19 mouse cellular contexts compared by ENCODE assay signal in the genomic region with DNA sequence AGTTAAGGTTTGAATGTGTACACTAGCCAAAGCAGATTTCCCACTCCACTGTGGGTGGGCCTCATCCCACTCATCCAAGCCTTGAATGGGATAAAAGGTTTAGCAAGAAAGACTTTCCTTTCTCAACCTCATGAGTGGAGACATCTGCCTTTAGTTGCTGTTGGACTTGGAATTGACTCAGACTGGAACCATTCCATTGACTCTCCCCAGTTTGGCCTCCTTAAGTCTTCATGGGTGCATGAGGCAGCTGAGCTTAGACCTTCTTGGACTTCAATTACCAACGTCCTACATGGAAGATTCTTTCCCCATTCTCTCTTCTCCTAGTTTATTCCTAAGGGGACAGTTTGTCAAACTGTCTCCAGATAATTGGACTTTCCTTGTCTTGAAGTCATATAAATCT.
DNase-seq lines count a peak whose midpoint lies in the region; ATAC-seq and TF ChIP-seq lines count a peak whose summit lies in the region.
"Had no signal": no experiment of that assay in that cellular context is flagged by ENCODE, and none has a peak within 500 bp of the region (broad histone marks: within the 10 kb centered on the region; RNA-seq: fewer than 3 reads in every experiment).

No protein-coding gene starts in this region.

- H3K9ac ChIP-seq in kidney, postnatal 0 days (ENCODE audit: low read depth, low read length), result no peak overlapping the region
- no peak overlapping the region for H3K9ac ChIP-seq in stomach, embryonic 15.5 days
- H3K9ac ChIP-seq: heart, embryonic 12.5 days had no signal

- TF ChIP-seq POLR2A in kidney, adult 2 months (IDR thresholded peaks at IDR 0.05; ENCODE audit: low read depth, low read length), result no peak

- no peak overlapping the region for H3K4me3 ChIP-seq in kidney, postnatal 0 days (replicated peaks; ENCODE audit: low read depth, low read length)
- H3K4me3 ChIP-seq in kidney, adult 2 months (ENCODE audit: insufficient read depth, low read depth, low read length), result no peak overlapping the region
- no peak overlapping the region for H3K4me3 ChIP-seq in stomach, embryonic 15.5 days (replicated peaks)
- H3K4me3 ChIP-seq: embryonic facial prominence, embryonic 10.5 days; erythroblast, embryonic 14.5 days; forebrain, embryonic 10.5 days; gastrocnemius, adult 2 months; heart, embryonic 12.5 days; hindbrain, embryonic 10.5 days had no signal

- H3K4me2 ChIP-seq in kidney, postnatal 0 days (ENCODE audit: low read length), result no peak overlapping the region
- no peak overlapping the region for H3K4me2 ChIP-seq in stomach, embryonic 15.5 days
- H3K4me2 ChIP-seq: heart, embryonic 12.5 days had no signal

- ATAC-seq in kidney, postnatal 0 days (replicated peaks; ENCODE audit: low FRiP score, low read depth), result no peak
- ATAC-seq in stomach, embryonic 15.5 days (ENCODE audit: insufficient read depth, low FRiP score, low read depth), result peak; percentile 35; the same call in 1 of the 2 replicates
- no peak for ATAC-seq in erythroblast, adult 5-6 weeks (replicated peaks; ENCODE audit: low FRiP score, poor library complexity, severe bottlenecking)
- ATAC-seq: forebrain, embryonic 14.5 days had no signal

- H3K36me3 ChIP-seq in kidney, postnatal 0 days (ENCODE audit: insufficient read depth, low read length), result no peaks in the 10 kb centered on the region
- no peaks in the 10 kb centered on the region for H3K36me3 ChIP-seq in kidney, adult 2 months (ENCODE audit: control insufficient read depth, insufficient read depth, low read length)
- H3K36me3 ChIP-seq in stomach, embryonic 15.5 days, result no peaks in the 10 kb centered on the region
- H3K36me3 ChIP-seq: embryonic facial prominence, embryonic 10.5 days; forebrain, embryonic 10.5 days; heart, embryonic 12.5 days; hindbrain, embryonic 10.5 days had no signal

- H3K27me3 ChIP-seq in kidney, postnatal 0 days (ENCODE audit: insufficient read depth, low read length), result no peaks in the 10 kb centered on the region
- H3K27me3 ChIP-seq in kidney, adult 2 months (replicated peaks; ENCODE audit: control insufficient read depth, insufficient read depth, low read length), result no peaks in the 10 kb centered on the region
- H3K27me3 ChIP-seq in stomach, embryonic 15.5 days (replicated peaks), result no peaks in the 10 kb centered on the region
- H3K27me3 ChIP-seq: CH12.LX; heart, embryonic 12.5 days had no signal

- peak; percentile 78 for DNase-seq in kidney, postnatal 0 days (ENCODE audit: low spot score)
- no peak for DNase-seq in kidney, adult 2 months
- peak; percentile 16 for DNase-seq in lung, postnatal 10 days
- DNase-seq in lung, adult 18-20 months, result no peak
- DNase-seq: adrenal gland, adult 8-10 months; adrenal gland, postnatal 36 days; cerebellum, adult 2 months; cerebellum, postnatal 10 days; gastrocnemius, adult 2 months; gastrocnemius, postnatal 25 days had no signal

- H3K4me1 ChIP-seq in kidney, postnatal 0 days (replicated peaks; ENCODE audit: insufficient read depth, low read length), result no peaks in the 10 kb centered on the region
- no peaks in the 10 kb centered on the region for H3K4me1 ChIP-seq in kidney, adult 2 months (ENCODE audit: control insufficient read depth, insufficient read depth, low read length)
- no peaks in the 10 kb centered on the region for H3K4me1 ChIP-seq in stomach, embryonic 15.5 days
- H3K4me1 ChIP-seq: embryonic facial prominence, embryonic 10.5 days; forebrain, embryonic 10.5 days; heart, embryonic 12.5 days; hindbrain, embryonic 10.5 days had no signal

- WGBS in kidney, postnatal 0 days, result 32% methylated on average over 1 of the region's 1 CpGs
- WGBS in kidney, adult 2 months, result 46% methylated on average over 1 of the region's 1 CpGs
- 41% methylated on average over 1 of the region's 1 CpGs for WGBS in stomach, embryonic 15.5 days

- H3K27ac ChIP-seq in kidney, postnatal 0 days, result peak overlapping the region; percentile 19; the same call in 1 of the 2 replicates
- no peak overlapping the region for H3K27ac ChIP-seq in kidney, adult 2 months (ENCODE audit: insufficient read depth, low read depth, low read length)
- no peak overlapping the region for H3K27ac ChIP-seq in stomach, embryonic 15.5 days
- H3K27ac ChIP-seq: embryonic facial prominence, embryonic 10.5 days; forebrain, embryonic 10.5 days; gastrocnemius, adult 2 months; hindbrain, embryonic 10.5 days had no signal

- no peaks in the 10 kb centered on the region for H3K9me3 ChIP-seq in kidney, postnatal 0 days (replicated peaks; ENCODE audit: low read length)
- H3K9me3 ChIP-seq in stomach, embryonic 15.5 days, result no peaks in the 10 kb centered on the region
- H3K9me3 ChIP-seq: embryonic facial prominence, embryonic 10.5 days; forebrain, embryonic 10.5 days; heart, embryonic 12.5 days; hindbrain, embryonic 10.5 days had no signal

- TF ChIP-seq CTCF in kidney, postnatal 0 days (IDR thresholded peaks at IDR 0.05; ENCODE audit: low read depth), result no peak
- TF ChIP-seq CTCF in kidney, adult 2 months (conservative IDR thresholded peaks at IDR 0.05; ENCODE audit: insufficient read depth, insufficient read length, low read depth, low read length), result no peak

Comparison
In these comparisons a context has a peak if more than half of its experiments do, and no peak if none do; other contexts are left out.
1. DNase-seq: peak in kidney, postnatal 0 days (single experiment) and lung, postnatal 10 days (single experiment); none in kidney, adult 2 months (single experiment) and lung, adult 18-20 months (0 of 2).